Mouse (Mus musculus): ENCODE data around the gene Fsip1.
"Not testable (repeated sequence)": the region's sequence is repeated elsewhere in the genome, so short reads cannot be mapped to it uniquely, and the experiment has no call there.

The Fsip1 gene

GRCm38 (mm10) chr2:118174558-118175383 lies 82.0 kb downstream of the Fsip1 start:
- no peak for DNase-seq (ENCODE audit: low read depth)

GRCm38 (mm10) chr2:118168225-118168624 lies 88.5 kb downstream of the Fsip1 start:
- peak; percentile 29 for DNase-seq (ENCODE audit: low read depth)

GRCm38 (mm10) chr2:118167731-118168130 lies 89.0 kb downstream of the Fsip1 start:
- DNase-seq (ENCODE audit: low read depth), result no peak

GRCm38 (mm10) chr2:118165691-118166090 lies 91.1 kb downstream of the Fsip1 start:
- no peak for DNase-seq (ENCODE audit: low read depth)

GRCm38 (mm10) chr2:118164137-118164536 lies 92.6 kb downstream of the Fsip1 start:
- DNase-seq (ENCODE audit: low read depth), result no peak

- no peak for DNase-seq (ENCODE audit: low read depth)
These were observed 94.3 kb downstream of the Fsip1 start for GRCm38 (mm10) chr2:118162486-118162885.

GRCm38 (mm10) chr2:118160991-118161390 lies 95.8 kb downstream of the Fsip1 start:
- no peak for DNase-seq (ENCODE audit: low read depth)

- no peak for DNase-seq (ENCODE audit: low read depth)
These were observed 96.2 kb downstream of the Fsip1 start for GRCm38 (mm10) chr2:118160547-118160946.

- DNase-seq (ENCODE audit: low read depth), result peak; percentile 63
These were observed 97.6 kb downstream of the Fsip1 start for GRCm38 (mm10) chr2:118159126-118159525.

- no peak for DNase-seq (ENCODE audit: low read depth)
These were observed 98.7 kb downstream of the Fsip1 start for GRCm38 (mm10) chr2:118158095-118158494.

GRCm38 (mm10) chr2:118149855-118150563 lies 106.8 kb downstream of the Fsip1 start:
- peak; percentile 97 for DNase-seq (ENCODE audit: low read depth)

GRCm38 (mm10) chr2:118148321-118149142 lies 108.2 kb downstream of the Fsip1 start:
- no peak for DNase-seq (ENCODE audit: low read depth)

- DNase-seq (ENCODE audit: low read depth), result not testable (repeated sequence)
These were observed 109.0 kb downstream of the Fsip1 start for GRCm38 (mm10) chr2:118147749-118148148.

- no peak for DNase-seq (ENCODE audit: low read depth)
These were observed 115.1 kb downstream of the Fsip1 start for GRCm38 (mm10) chr2:118141651-118142050.

- DNase-seq (ENCODE audit: low read depth), result peak; percentile 47
These were observed 117.5 kb downstream of the Fsip1 start for GRCm38 (mm10) chr2:118139261-118139660.

- no peak for DNase-seq (ENCODE audit: low read depth)
These were observed 119.0 kb downstream of the Fsip1 start for GRCm38 (mm10) chr2:118137776-118138175.

GRCm38 (mm10) chr2:118137071-118137470 lies 119.7 kb downstream of the Fsip1 start:
- DNase-seq (ENCODE audit: low read depth), result no peak

GRCm38 (mm10) chr2:118128313-118128712 lies 128.5 kb downstream of the Fsip1 start:
- peak; percentile 48 for DNase-seq (ENCODE audit: low read depth)

GRCm38 (mm10) chr2:118127516-118128288 lies 129.1 kb downstream of the Fsip1 start:
- peak; percentile 58 for DNase-seq (ENCODE audit: low read depth)

- DNase-seq (ENCODE audit: low read depth), result peak; percentile 7
These were observed 130.8 kb downstream of the Fsip1 start for GRCm38 (mm10) chr2:118125943-118126470.

Data from NIH3T3 (cell line).